Comparison of ENCODE assay signal across 8 mouse cellular contexts in genomic region chr13:117550108-117550507, GRCm38 (mm10). TPM values are rescaled to one million over a fixed set of nuclear protein-coding genes. Genes with fewer than 3 reads are reported as not detected.
DNase-seq lines count a peak whose midpoint lies in the region; ATAC-seq and TF ChIP-seq lines count a peak whose summit lies in the region.

No protein-coding gene starts in this region.

- DNase-seq in kidney, postnatal 0 days (ENCODE audit: low spot score): peak; percentile 21
- DNase-seq in kidney, postnatal 25 days: no peak
- DNase-seq in MEL (ENCODE audit: low read depth, low spot score): peak; percentile 57
- DNase-seq in cerebellum, postnatal 10 days: peak; percentile 78 to 80
- peak; percentile 7 to 54 for DNase-seq in frontal cortex, postnatal 10 days (ENCODE audit: low spot score in 2 of 2)
- DNase-seq in left cerebral cortex, postnatal 10 days (ENCODE audit: extremely low spot score in 1 of 2, low spot score in 2 of 2): peak; percentile 35 to 58
- no peak for DNase-seq in urinary bladder, postnatal 10 days (ENCODE audit: low spot score)

- TF ChIP-seq CTCF in kidney, postnatal 0 days (IDR thresholded peaks at IDR 0.05; ENCODE audit: low read depth): peak; percentile 75
- TF ChIP-seq CTCF in MEL (IDR thresholded peaks at IDR 0.05 in 2 of 3, conservative IDR thresholded peaks at IDR 0.05 in 1 of 3; ENCODE audit: control insufficient read depth in 1 of 3, insufficient read depth in 1 of 3, low read depth in 2 of 3, low read length in 3 of 3, poor library complexity in 1 of 3, severe bottlenecking in 1 of 3): peak; percentile 80 to 86 (median 80)

- no peak for TF ChIP-seq POLR2A in MEL (IDR thresholded peaks at IDR 0.05; ENCODE audit: control insufficient read depth in 1 of 2, insufficient read depth in 1 of 2, low read depth in 1 of 2, low read length in 2 of 2, poor library complexity in 1 of 2)

- no peaks in the 10 kb centered on the region for H3K36me3 ChIP-seq in kidney, postnatal 0 days (ENCODE audit: insufficient read depth, low read length)
- H3K36me3 ChIP-seq in MEL (ENCODE audit: control insufficient read depth in 1 of 2, insufficient read depth in 2 of 2, low read length in 2 of 2): no peaks in the 10 kb centered on the region
- no peaks in the 10 kb centered on the region for H3K36me3 ChIP-seq in neural tube, embryonic 12.5 days

- no peak for TF ChIP-seq EP300 in MEL (IDR thresholded peaks at IDR 0.05; ENCODE audit: low read depth in 1 of 2, low read length in 2 of 2)

- no peak overlapping the region for H3K27ac ChIP-seq in kidney, postnatal 0 days
- H3K27ac ChIP-seq in MEL (ENCODE audit: control insufficient read depth, low read depth, low read length): no peak overlapping the region
- H3K27ac ChIP-seq in neural tube, embryonic 12.5 days: no peak overlapping the region

- no peak for ATAC-seq in kidney, postnatal 0 days (replicated peaks; ENCODE audit: low FRiP score, low read depth)
- ATAC-seq in neural tube, embryonic 12.5 days (ENCODE audit: low FRiP score, low read depth): peak; percentile 66

- 45% methylated on average over 3 of the region's 3 CpGs for WGBS in kidney, postnatal 0 days
- WGBS in neural tube, embryonic 12.5 days: 28% methylated on average over 3 of the region's 3 CpGs

- no peaks in the 10 kb centered on the region for H3K79me2 ChIP-seq in MEL (ENCODE audit: control insufficient read depth, insufficient read depth, low read length, poor library complexity)

- no peaks in the 10 kb centered on the region for H3K27me3 ChIP-seq in kidney, postnatal 0 days (ENCODE audit: insufficient read depth, low read length)
- no peaks in the 10 kb centered on the region for H3K27me3 ChIP-seq in MEL (ENCODE audit: control insufficient read depth in 1 of 2, insufficient read depth in 2 of 2, low read length in 2 of 2)
- H3K27me3 ChIP-seq in neural tube, embryonic 12.5 days (replicated peaks): no peaks in the 10 kb centered on the region

- no peaks in the 10 kb centered on the region for H3K4me1 ChIP-seq in kidney, postnatal 0 days (replicated peaks; ENCODE audit: insufficient read depth, low read length)
- no peaks in the 10 kb centered on the region for H3K4me1 ChIP-seq in MEL (ENCODE audit: control insufficient read depth in 1 of 2, insufficient read depth in 2 of 2, low read length in 2 of 2)
- no peaks in the 10 kb centered on the region for H3K4me1 ChIP-seq in neural tube, embryonic 12.5 days

- no peak overlapping the region for H3K9ac ChIP-seq in kidney, postnatal 0 days (ENCODE audit: low read depth, low read length)
- H3K9ac ChIP-seq in MEL (ENCODE audit: control insufficient read depth, low read depth, low read length, poor library complexity, severe bottlenecking): no peak overlapping the region
- H3K9ac ChIP-seq in neural tube, embryonic 12.5 days: no peak overlapping the region

- H3K4me3 ChIP-seq in kidney, postnatal 0 days (replicated peaks; ENCODE audit: low read depth, low read length): no peak overlapping the region
- H3K4me3 ChIP-seq in MEL (ENCODE audit: control insufficient read depth in 1 of 2, insufficient read depth in 1 of 2, low read depth in 2 of 2, low read length in 2 of 2): no peak overlapping the region
- H3K4me3 ChIP-seq in neural tube, embryonic 12.5 days: no peak overlapping the region

- H3K9me3 ChIP-seq in kidney, postnatal 0 days (replicated peaks; ENCODE audit: low read length): no peaks in the 10 kb centered on the region
- no peaks in the 10 kb centered on the region for H3K9me3 ChIP-seq in MEL (replicated peaks; ENCODE audit: insufficient read depth, low read length)
- no peaks in the 10 kb centered on the region for H3K9me3 ChIP-seq in neural tube, embryonic 12.5 days

- no peak overlapping the region for H3K4me2 ChIP-seq in kidney, postnatal 0 days (ENCODE audit: low read length)
- H3K4me2 ChIP-seq in neural tube, embryonic 12.5 days (replicated peaks): no peak overlapping the region

- intact Hi-C loops in left cerebral cortex, postnatal 10 days (cut with DNase I): loop anchor here (10.0 kb wide), 1 partner anchor 805 kb away; no protein-coding TSS in a partner anchor

- TF ChIP-seq RAD21 in MEL (IDR thresholded peaks at IDR 0.05; ENCODE audit: low read depth, low read length): peak; percentile 83

TF ChIP-seq in MEL, 35 proteins besides CTCF, POLR2A, EP300 and RAD21:
- TF ChIP-seq ZC3H11A (IDR thresholded peaks at IDR 0.05; ENCODE audit: low read depth, low read length) (peak; percentile 63), GATA1 (IDR thresholded peaks at IDR 0.05; ENCODE audit: low read depth, low read length) (no peak), SMC3 (IDR thresholded peaks at IDR 0.05; ENCODE audit: low read depth, low read length) (peak; percentile 80), MEF2A (IDR thresholded peaks at IDR 0.05; ENCODE audit: extremely low read depth, insufficient replicate concordance, low read depth, low read length, poor library complexity, severe bottlenecking) (no peak), ELF1 (IDR thresholded peaks at IDR 0.05; ENCODE audit: low read depth, low read length) (no peak)

RNA-seq across cellular contexts. Expression of gene Hcn1, which starts 52.0 kb away (rescaled TPM):
- not detected in 2 replicates for polyA plus RNA-seq in kidney, postnatal 0 days (2015; fragmentation: Nextera tagmentation; extraction: Ambion mirVana)
- not detected in 2 replicates for total RNA-seq in MEL (2012; rRNA removed)
- polyA plus RNA-seq in MEL (2012; ENCODE audit: insufficient read depth in 1 of 2, insufficient read length in 2 of 2, low read depth in 1 of 2, low replicate concordance in 2 of 2, missing spikeins in 1 of 2): not detected
- total RNA-seq in left cerebral cortex, postnatal 10 days (2021): 10 to 100 TPM; 27.0 to 27.5 TPM
- polyA plus RNA-seq in neural tube, embryonic 12.5 days (2016; fragmentation: Nextera tagmentation; extraction: Ambion mirVana): 0.33 TPM in 2 replicates

Comparison
In these comparisons a context has a peak if more than half of its experiments do, and no peak if none do; other contexts are left out.
1. DNase-seq: peak in kidney, postnatal 0 days (single experiment), MEL (single experiment), cerebellum, postnatal 10 days (2 of 2), frontal cortex, postnatal 10 days (2 of 2) and left cerebral cortex, postnatal 10 days (2 of 2); none in kidney, postnatal 25 days (0 of 2) and urinary bladder, postnatal 10 days (single experiment).